Mouse (Mus musculus) MEL (cell line): ENCODE measurements around the gene Pigh. TPM values are rescaled to one million over a fixed set of nuclear protein-coding genes. Genes with fewer than 3 reads are reported as not detected.

Experiments
- DNase-seq: peaks from one replicate; pipeline ENCODE4 v3.0.0; 2011; ENCODE audit warnings: low read depth, low spot score
- H3K27ac ChIP-seq: 2 replicates; pipeline ENCODE4 v1.5.1; 2012; ENCODE audit warnings: low read depth, mild to moderate bottlenecking, control low read depth, low read length, moderate library complexity; ENCODE audit not compliant: control insufficient read depth
- H3K27me3 ChIP-seq, 2 experiments: fragments of 150-350 bp in 1 of 2; sonication (generic) in 1 of 2; 2 replicates each; pipeline ENCODE4 v1.6.1; 2012; ENCODE audit warnings: low read length in 2 of 2, mild to moderate bottlenecking in 2 of 2, improper control_type of control experiment in 1 of 2, moderate library complexity in 1 of 2; ENCODE audit not compliant: insufficient read depth in 2 of 2, control insufficient read depth in 1 of 2
- H3K36me3 ChIP-seq, 2 experiments: 2 replicates each; pipeline ENCODE4 v1.6.1; 2012 to 2014; ENCODE audit warnings: low read length in 2 of 2, improper control_type of control experiment in 1 of 2, inconsistent platforms in 1 of 2, mild to moderate bottlenecking in 1 of 2; ENCODE audit not compliant: insufficient read depth in 2 of 2, control insufficient read depth in 1 of 2
- H3K4me1 ChIP-seq, 2 experiments: fragments of 150-350 bp in 1 of 2; sonication (generic) in 1 of 2; 2 replicates each; pipeline ENCODE4 v1.6.1; 2012; ENCODE audit warnings: low read length in 2 of 2, improper control_type of control experiment in 1 of 2, mild to moderate bottlenecking in 1 of 2; ENCODE audit not compliant: insufficient read depth in 2 of 2, control insufficient read depth in 1 of 2
- H3K4me3 ChIP-seq, 2 experiments: fragments of 150-350 bp in 1 of 2; sonication (generic) in 1 of 2; 2 replicates each; pipeline ENCODE4 v1.5.1; 2012; ENCODE audit warnings: low read depth in 2 of 2, low read length in 2 of 2, mild to moderate bottlenecking in 2 of 2, moderate library complexity in 2 of 2, control low read depth in 1 of 2, improper control_type of control experiment in 1 of 2; ENCODE audit not compliant: control insufficient read depth in 1 of 2, insufficient read depth in 1 of 2
- H3K79me2 ChIP-seq: 2 replicates; pipeline ENCODE4 v1.6.1; 2012; ENCODE audit warnings: mild to moderate bottlenecking, low read length, moderate library complexity; ENCODE audit not compliant: control insufficient read depth, poor library complexity, insufficient read depth
- H3K9ac ChIP-seq: 2 replicates; pipeline ENCODE4 v1.6.1; 2012; ENCODE audit warnings: low read depth, mild to moderate bottlenecking, control low read depth, low read length, moderate library complexity; ENCODE audit not compliant: control insufficient read depth, poor library complexity, severe bottlenecking
- H3K9me3 ChIP-seq: fragments of 150-350 bp; sonication (generic); replicated peaks from 2 replicates; pipeline ENCODE4 v1.6.1; 2012; ENCODE audit warnings: mild to moderate bottlenecking, low read length, improper control_type of control experiment, moderate library complexity; ENCODE audit not compliant: insufficient read depth
- BHLHE40 ChIP-seq: IDR thresholded peaks from 2 replicates; pipeline ENCODE4 v1.6.1; 2012; ENCODE audit warnings: low read depth, mild to moderate bottlenecking, inconsistent platforms, low read length, improper control_type of control experiment, borderline replicate concordance
- CHD2 ChIP-seq: IDR thresholded peaks from 2 replicates; pipeline ENCODE4 v1.6.1; 2011; ENCODE audit warnings: low read length, improper control_type of control experiment
- CTCF ChIP-seq, 3 experiments: IDR thresholded peaks in 2 of 3; conservative IDR thresholded peaks in 1 of 3; 2 replicates each; pipeline ENCODE4 v1.5.1; 2011 to 2012; ENCODE audit warnings: low read length in 3 of 3, low read depth in 2 of 3, mild to moderate bottlenecking in 2 of 3, improper control_type of control experiment in 1 of 3, inconsistent platforms in 1 of 3, mixed read lengths in 1 of 3, moderate library complexity in 1 of 3; ENCODE audit not compliant: control insufficient read depth in 1 of 3, insufficient read depth in 1 of 3, poor library complexity in 1 of 3, severe bottlenecking in 1 of 3
- ELF1 ChIP-seq: IDR thresholded peaks from 2 replicates; pipeline ENCODE4 v1.6.1; 2014; ENCODE audit warnings: low read depth, mild to moderate bottlenecking, inconsistent platforms, low read length, improper control_type of control experiment, moderate library complexity
- EP300 ChIP-seq, 2 experiments: IDR thresholded peaks; 2 replicates each; pipeline ENCODE4 v1.6.1; 2011; ENCODE audit warnings: improper control_type of control experiment in 2 of 2, low read length in 2 of 2, low read depth in 1 of 2, mild to moderate bottlenecking in 1 of 2
- GABPA ChIP-seq: IDR thresholded peaks from 2 replicates; pipeline ENCODE4 v1.6.1; 2012; ENCODE audit warnings: low read depth, mild to moderate bottlenecking, inconsistent platforms, low read length, improper control_type of control experiment, moderate library complexity
- GATA1 ChIP-seq: IDR thresholded peaks from 2 replicates; pipeline ENCODE4 v1.6.1; 2011; ENCODE audit warnings: low read depth, low read length, improper control_type of control experiment
- MAFK ChIP-seq: IDR thresholded peaks from 2 replicates; pipeline ENCODE4 v1.6.1; 2011; ENCODE audit warnings: low read depth, mild to moderate bottlenecking, low read length, improper control_type of control experiment, borderline replicate concordance
- MEF2A ChIP-seq: IDR thresholded peaks from 2 replicates; pipeline ENCODE4 v1.6.1; 2014; ENCODE audit warnings: low read depth, mild to moderate bottlenecking, inconsistent platforms, low read length, improper control_type of control experiment; ENCODE audit not compliant: poor library complexity, insufficient replicate concordance, severe bottlenecking; ENCODE audit errors: extremely low read depth
- MXI1 ChIP-seq: IDR thresholded peaks from 2 replicates; pipeline ENCODE4 v1.6.1; 2011; ENCODE audit warnings: mild to moderate bottlenecking, low read depth, low read length, improper control_type of control experiment
- NELFE ChIP-seq: IDR thresholded peaks from 2 replicates; pipeline ENCODE4 v1.6.1; 2011; ENCODE audit warnings: low read depth, low read length, improper control_type of control experiment
- POLR2A ChIP-seq, 2 experiments: IDR thresholded peaks; 2 replicates each; pipeline ENCODE4 v1.6.1; 2011 to 2012; ENCODE audit warnings: low read length in 2 of 2, mild to moderate bottlenecking in 2 of 2, control low read depth in 1 of 2, improper control_type of control experiment in 1 of 2, low read depth in 1 of 2, moderate library complexity in 1 of 2; ENCODE audit not compliant: control insufficient read depth in 1 of 2, insufficient read depth in 1 of 2, poor library complexity in 1 of 2
- POLR2AphosphoS2 ChIP-seq: IDR thresholded peaks from 2 replicates; pipeline ENCODE4 v1.6.1; 2011; ENCODE audit warnings: low read length, improper control_type of control experiment
- RAD21 ChIP-seq: IDR thresholded peaks from 2 replicates; pipeline ENCODE4 v1.6.1; 2011; ENCODE audit warnings: mild to moderate bottlenecking, low read depth, low read length, improper control_type of control experiment
- SIN3A ChIP-seq: IDR thresholded peaks from 2 replicates; pipeline ENCODE4 v1.6.1; 2012; ENCODE audit warnings: low read length, improper control_type of control experiment, inconsistent platforms
- TBP ChIP-seq: IDR thresholded peaks from 2 replicates; pipeline ENCODE4 v1.8.0; 2011; ENCODE audit warnings: low read depth, low read length, improper control_type of control experiment
- ZC3H11A ChIP-seq: IDR thresholded peaks from 2 replicates; pipeline ENCODE4 v1.6.1; 2012; ENCODE audit warnings: low read depth, mild to moderate bottlenecking, inconsistent platforms, low read length, improper control_type of control experiment
- ZKSCAN1 ChIP-seq: IDR thresholded peaks from 2 replicates; pipeline ENCODE4 v1.6.1; 2012; ENCODE audit warnings: low read depth, mild to moderate bottlenecking, inconsistent platforms, low read length, improper control_type of control experiment, moderate library complexity
- polyA plus RNA-seq, 2 experiments: library from polyadenylated mRNA; stranded (reverse) in 1 of 2; unstranded in 1 of 2; fragments of >175 nt in 1 of 2; fragments of >200 nt in 1 of 2; gene quantifications; 2 replicates each; pipeline versions ENCODE4 v1.2.1 to v1.2.4; 2012; ENCODE audit warnings: low replicate concordance in 2 of 2, low read depth in 1 of 2; ENCODE audit not compliant: insufficient read length in 2 of 2, insufficient read depth in 1 of 2, missing spikeins in 1 of 2
- total RNA-seq: library from RNA; depleted of rRNA; stranded (reverse); fragments of 300-350 nt; gene quantifications from 2 replicates; pipeline ENCODE4 v1.2.3, GENCODE M21; 2012

Gene Pigh
- total and polyA plus RNA-seq, 3 experiments: 7.2 to 9.5 TPM; not detected in 1

GRCm38 (mm10) chr12:79131178-79131675, 41.8 kb upstream of the Pigh start:
- Histone ChIP-seq H3K9ac (no peak overlapping the region), H3K9me3 (no peaks in the 10 kb centered on the region), H3K27ac (no peak overlapping the region), H3K4me1 (no peaks in the 10 kb centered on the region), H3K27me3 (peaks cover 3 to 12% of the 10 kb centered on the region in 2 experiments), H3K36me3 (no peaks in the 10 kb centered on the region), H3K79me2 (no peaks in the 10 kb centered on the region), H3K4me3 (no peak overlapping the region)
- TF ChIP-seq CTCF (IDR thresholded peaks at IDR 0.05 in 2 of 3, conservative IDR thresholded peaks at IDR 0.05 in 1 of 3; ENCODE audit: control insufficient read depth in 1 of 3, insufficient read depth in 1 of 3, low read depth in 2 of 3, low read length in 3 of 3, poor library complexity in 1 of 3, severe bottlenecking in 1 of 3): no peak
- no peak for TF ChIP-seq MEF2A
- TF ChIP-seq ZC3H11A: no peak
- TF ChIP-seq POLR2AphosphoS2: no peak
- no peak for TF ChIP-seq GABPA
- TF ChIP-seq RAD21: no peak
- TF ChIP-seq GATA1: no peak
- no peak for TF ChIP-seq MXI1
- TF ChIP-seq TBP: no peak
- no peak for TF ChIP-seq ZKSCAN1
- no peak for TF ChIP-seq BHLHE40
- TF ChIP-seq SIN3A: no peak
- no peak for TF ChIP-seq NELFE
- DNase-seq: no peak

- no peak for TF ChIP-seq SIN3A
- no peak for TF ChIP-seq MAFK
- TF ChIP-seq EP300 (IDR thresholded peaks at IDR 0.05; ENCODE audit: low read depth in 1 of 2, low read length in 2 of 2): no peak
- TF ChIP-seq ELF1: no peak
- no peak for TF ChIP-seq CHD2
- TF ChIP-seq POLR2A (IDR thresholded peaks at IDR 0.05; ENCODE audit: control insufficient read depth in 1 of 2, insufficient read depth in 1 of 2, low read depth in 1 of 2, low read length in 2 of 2, poor library complexity in 1 of 2): no peak
- peaks cover 3 to 12% of the 10 kb centered on the region in 2 experiments for H3K27me3 ChIP-seq
- DNase-seq: no peak
- H3K9ac ChIP-seq: no peak within 1 kb of the TSS
- no peaks in the 10 kb centered on the region for H3K9me3 ChIP-seq
- no peak within 1 kb of the TSS for H3K27ac ChIP-seq
- no peaks in the 10 kb centered on the region for H3K4me1 ChIP-seq
- no peak within 1 kb of the TSS for H3K4me3 ChIP-seq
- no peaks in the 10 kb centered on the region for H3K36me3 ChIP-seq
- no peaks in the 10 kb centered on the region for H3K79me2 ChIP-seq
These were observed 41.1 kb upstream of the Pigh start, which contains the start of gene Arg2 for GRCm38 (mm10) chr12:79130299-79131177. Arg2 (plus strand) TSS chr12:79130777.
